Mouse (Mus musculus) kidney, adult 2 months (tissue): ENCODE data around the gene Fam184b.

Source experiments
- CTCF ChIP-seq: fragments of 200-500 bp; conservative IDR thresholded peaks from 2 replicates; pipeline ENCODE4 v1.5.1; 2011; ENCODE audit warnings: low read depth, mild to moderate bottlenecking, control low read depth, low read length, moderate library complexity, mixed read lengths; ENCODE audit not compliant: insufficient read depth, insufficient read length
- POLR2A ChIP-seq: fragments of 200-500 bp; IDR thresholded peaks from one replicate; pipeline ENCODE4 v1.6.1; 2011; ENCODE audit warnings: low read depth, low read length, control low read depth

DNA sequence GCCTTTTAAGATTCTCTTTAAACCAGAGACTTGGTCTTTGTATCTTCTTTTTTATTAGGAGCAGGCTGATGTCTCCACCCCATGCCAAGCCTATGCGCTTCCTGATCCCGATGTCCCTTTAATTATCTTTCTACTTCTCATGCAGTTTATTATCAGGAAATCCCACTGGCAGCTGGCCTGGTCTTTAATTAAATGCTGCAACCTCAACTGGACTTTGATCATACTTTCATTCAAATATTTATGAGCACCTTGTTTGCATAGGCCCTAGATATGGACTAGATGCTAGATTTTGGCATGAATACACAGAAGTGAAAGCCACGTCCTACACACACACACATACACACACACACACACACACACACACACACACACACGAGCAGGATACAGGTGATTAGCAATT, 147.6 kb downstream of the Fam184b start:
- TF ChIP-seq POLR2A: no peak
- no peak for TF ChIP-seq CTCF
